Mouse (Mus musculus) gastrocnemius, adult 2 months (tissue): ENCODE data around the gene Gm49450. TPM values are rescaled to one million over a fixed set of nuclear protein-coding genes. Genes with fewer than 3 reads are reported as not detected.
A peak's percentile ranks its signal among the peaks of the same experiment; 100 is the strongest.
"Not testable (repeated sequence)": the region's sequence is repeated elsewhere in the genome, so short reads cannot be mapped to it uniquely, and the experiment has no call there.

Experiments
- DNase-seq: peaks from one replicate; pipeline ENCODE4 v3.0.0; 2022
- H3K27ac ChIP-seq: fragments of 200-600 bp; 2 replicates; pipeline ENCODE4 v1.8.1; 2022; ENCODE audit warnings: mild to moderate bottlenecking
- H3K4me3 ChIP-seq: fragments of 200-600 bp; 2 replicates; pipeline ENCODE4 v1.8.1; 2022; ENCODE audit warnings: mild to moderate bottlenecking, moderate library complexity
- CTCF ChIP-seq: fragments of 200-600 bp; IDR thresholded peaks from 2 replicates; pipeline ENCODE4 v1.8.1; 2022; ENCODE audit warnings: antibody characterized with exemption, mild to moderate bottlenecking, moderate library complexity
- intact Hi-C: fragments of 180-260 bp; cut with DNase I; formaldehyde crosslinking; loops from one replicate; pipeline ENCODE4 v1.15.1; 2025
- total RNA-seq, 2 experiments: library from RNA; stranded (reverse); gene quantifications; 2 replicates each; pipeline ENCODE4 v1.2.3; 2021

Gm49450 gene
- total RNA-seq, 2 experiments from 2014 or later = not detected

DNA sequence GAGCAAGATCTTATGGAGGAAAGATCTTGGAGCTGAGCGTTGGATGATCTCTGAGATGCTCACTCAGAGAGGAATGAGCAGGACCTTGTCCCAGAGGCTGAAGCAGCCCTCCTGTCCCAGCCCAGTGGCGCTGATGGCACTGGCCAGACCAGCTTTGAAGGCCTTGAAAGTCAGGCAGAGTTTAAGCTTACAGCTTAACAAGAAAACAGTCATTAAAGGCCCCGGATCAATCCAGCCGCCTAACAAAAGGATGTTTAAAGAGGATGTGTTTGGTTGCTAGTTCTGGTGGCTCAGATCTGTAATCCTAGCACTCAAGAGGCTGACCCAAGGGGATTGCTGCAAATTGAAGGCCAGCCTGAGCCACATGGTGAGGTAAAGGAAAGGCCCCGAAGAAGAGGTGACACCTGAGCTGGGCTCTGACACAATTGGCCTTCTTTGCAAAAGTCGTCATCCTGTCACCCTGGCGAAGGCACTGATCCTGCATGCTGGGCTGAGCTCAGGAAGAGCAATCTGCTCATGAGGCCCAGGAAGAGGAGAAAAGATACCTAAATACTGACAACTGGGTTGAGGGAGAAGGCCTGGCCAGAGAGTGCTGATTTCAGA, 26.8 kb upstream of the Gm49450 start:
- TF ChIP-seq CTCF = no peak
- no peak overlapping the region for H3K4me3 ChIP-seq
- no peak for DNase-seq
- no peak overlapping the region for H3K27ac ChIP-seq
- intact Hi-C loops = no loop called here

DNA sequence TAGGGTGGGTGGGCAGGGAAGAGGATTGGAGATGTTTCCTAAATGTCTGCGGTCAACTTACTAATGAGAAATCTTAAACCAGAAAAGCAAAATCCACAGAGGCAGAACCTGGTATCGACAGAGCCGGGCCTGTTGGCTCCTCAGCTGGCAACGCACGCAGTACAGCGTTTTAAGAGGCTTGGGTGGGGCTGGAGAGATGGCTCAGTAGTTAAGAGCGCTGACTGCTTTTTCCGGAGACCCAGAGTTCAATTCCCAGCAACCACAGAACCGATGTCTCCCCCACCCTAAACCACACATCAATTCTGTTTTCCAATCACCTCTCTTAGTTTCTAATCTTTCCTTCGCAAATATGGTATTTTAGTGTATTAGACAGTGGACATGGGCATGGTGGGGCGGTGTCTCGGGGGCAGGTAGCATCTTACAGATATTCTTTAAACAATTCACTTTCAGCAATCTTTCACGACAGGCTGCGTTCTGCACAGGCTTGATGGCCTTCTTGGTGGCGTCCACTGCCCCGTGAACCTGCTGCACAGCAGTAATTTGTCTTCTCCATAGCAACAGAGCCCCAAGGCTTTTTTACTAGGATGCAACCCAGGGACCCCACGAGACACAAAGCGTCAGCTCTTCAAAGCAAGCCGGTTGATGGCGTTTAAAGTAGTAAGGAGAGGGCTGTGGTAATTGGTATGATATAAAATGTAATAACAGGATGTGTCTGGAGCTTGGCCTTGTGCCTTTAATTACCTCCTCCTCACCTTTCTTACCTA, 25.2 kb upstream of the Gm49450 start:
- no peak for DNase-seq
- intact Hi-C loops = no loop called here
- Histone ChIP-seq H3K4me3 (peak overlapping the region; percentile 57), H3K27ac (peak overlapping the region; percentile 81)
- no peak for TF ChIP-seq CTCF

DNA sequence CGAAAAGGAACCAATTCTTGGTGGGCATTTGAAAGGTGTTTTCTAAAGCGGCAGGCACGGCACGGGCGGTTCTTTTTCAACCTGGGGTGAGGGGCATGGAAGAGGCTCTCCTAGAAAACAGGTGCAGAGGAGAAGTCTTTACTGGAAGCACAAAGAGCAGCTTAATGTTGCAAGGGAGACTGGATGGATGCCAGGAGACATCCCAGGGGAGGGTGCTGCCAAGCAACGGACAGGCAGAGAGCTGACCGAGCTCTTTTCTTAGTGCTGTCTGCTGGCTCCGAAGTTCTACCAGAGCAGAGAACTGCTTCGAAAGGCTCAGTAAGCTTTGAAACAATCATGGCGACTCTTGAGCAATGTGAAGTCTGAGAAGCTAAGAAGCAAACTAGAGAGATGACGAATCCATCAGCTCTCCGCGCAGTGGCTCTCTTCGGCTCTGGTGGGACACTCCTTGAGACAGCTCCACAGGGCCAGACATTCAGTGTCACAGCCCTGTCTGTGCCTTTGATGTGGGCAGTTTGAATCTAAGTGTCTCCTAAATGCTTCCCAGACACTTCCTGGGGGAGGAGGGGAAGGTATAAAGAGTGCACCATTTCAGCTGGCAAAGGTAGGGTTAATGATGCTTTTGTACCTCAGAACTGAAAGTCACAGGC, 24.5 kb upstream of the Gm49450 start:
- no peak for TF ChIP-seq CTCF
- peak; percentile 95 for DNase-seq
- peak overlapping the region; percentile 57 for H3K4me3 ChIP-seq
- intact Hi-C loops = no loop called here
- peak overlapping the region; percentile 81 for H3K27ac ChIP-seq

DNA sequence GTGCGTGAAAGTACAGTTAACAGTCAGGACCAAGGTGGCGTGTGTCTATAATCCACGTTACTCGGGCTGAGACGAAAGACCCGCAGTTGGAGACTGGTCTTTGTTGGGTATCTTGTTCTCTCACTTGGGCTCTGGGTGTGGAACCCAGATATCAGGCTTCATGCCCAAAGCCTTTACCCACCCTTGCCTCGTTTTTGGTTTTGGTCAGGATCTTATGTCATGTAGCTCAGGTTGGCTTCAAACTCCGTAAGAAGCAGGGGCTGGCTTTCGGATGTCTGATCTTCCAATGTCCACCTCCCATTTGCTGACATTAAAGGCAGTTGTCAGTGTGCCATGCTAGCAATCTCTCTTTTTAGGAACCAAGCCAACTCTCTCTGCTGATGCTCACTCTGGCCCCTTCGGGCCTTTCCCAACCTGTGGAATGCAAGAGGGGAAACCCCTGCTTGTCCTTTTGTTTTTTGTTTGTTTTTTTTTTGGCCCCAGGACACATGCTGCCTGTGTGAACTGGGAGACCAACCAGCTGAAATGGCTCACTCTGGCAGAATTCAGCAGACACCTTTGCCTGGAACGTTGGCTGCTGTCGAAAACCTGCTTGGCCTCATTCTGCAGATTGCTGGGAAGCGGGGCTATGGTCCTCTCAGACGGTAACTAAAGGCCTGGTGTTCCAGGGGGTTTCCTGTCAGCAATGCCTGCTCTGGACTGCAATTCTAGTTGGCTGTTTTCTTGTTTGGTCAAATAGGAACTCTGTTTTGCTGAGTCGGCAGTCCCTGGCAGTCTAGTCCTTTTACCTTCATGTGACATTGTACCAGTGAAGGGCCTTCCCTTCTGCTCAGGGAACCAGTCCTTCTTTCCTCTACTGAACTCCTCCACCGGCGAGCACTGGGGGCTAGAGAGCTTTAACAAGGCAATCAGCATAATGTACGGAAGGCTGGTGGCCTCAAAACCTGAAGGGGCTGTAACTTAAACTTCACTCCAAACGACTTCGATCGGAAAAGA, 23.7 kb upstream of the Gm49450 start:
- intact Hi-C loops = no loop called here
- H3K4me3 ChIP-seq = peak overlapping the region; percentile 57
- no peak for DNase-seq
- peak overlapping the region; percentile 81 for H3K27ac ChIP-seq
- TF ChIP-seq CTCF = no peak

DNA sequence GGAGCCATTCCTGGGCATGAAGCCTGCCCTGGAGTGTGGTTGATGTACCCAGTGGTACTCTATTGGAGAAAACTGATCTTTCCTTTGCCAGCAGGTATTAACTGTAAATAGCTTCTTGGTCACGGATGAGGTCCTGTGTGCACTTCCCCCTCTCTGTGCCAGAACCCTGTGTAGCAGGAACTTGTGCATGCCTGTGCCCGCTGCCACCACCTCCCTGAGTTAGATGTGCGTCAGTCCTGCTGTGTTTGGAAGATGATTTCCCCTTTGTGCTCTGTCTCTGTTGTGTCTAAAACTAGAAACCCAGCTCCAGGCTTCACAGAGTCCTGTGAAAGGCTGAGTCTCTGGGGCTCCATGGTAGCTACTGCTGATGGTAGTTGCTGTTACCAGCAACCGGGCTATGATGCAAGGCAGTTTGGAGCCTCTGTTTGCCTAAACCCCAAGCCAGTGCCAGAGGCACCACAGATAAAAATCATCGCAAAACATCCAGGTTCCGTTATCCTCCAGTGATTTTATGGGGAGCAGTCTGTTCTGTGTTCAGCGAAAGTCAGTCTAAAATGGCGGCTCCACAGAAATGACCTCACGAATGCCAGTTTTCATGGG, 19.8 kb upstream of the Gm49450 start:
- no peak for DNase-seq
- Histone ChIP-seq H3K27ac (no peak overlapping the region), H3K4me3 (no peak overlapping the region)
- no peak for TF ChIP-seq CTCF
- intact Hi-C loops = no loop called here

DNA sequence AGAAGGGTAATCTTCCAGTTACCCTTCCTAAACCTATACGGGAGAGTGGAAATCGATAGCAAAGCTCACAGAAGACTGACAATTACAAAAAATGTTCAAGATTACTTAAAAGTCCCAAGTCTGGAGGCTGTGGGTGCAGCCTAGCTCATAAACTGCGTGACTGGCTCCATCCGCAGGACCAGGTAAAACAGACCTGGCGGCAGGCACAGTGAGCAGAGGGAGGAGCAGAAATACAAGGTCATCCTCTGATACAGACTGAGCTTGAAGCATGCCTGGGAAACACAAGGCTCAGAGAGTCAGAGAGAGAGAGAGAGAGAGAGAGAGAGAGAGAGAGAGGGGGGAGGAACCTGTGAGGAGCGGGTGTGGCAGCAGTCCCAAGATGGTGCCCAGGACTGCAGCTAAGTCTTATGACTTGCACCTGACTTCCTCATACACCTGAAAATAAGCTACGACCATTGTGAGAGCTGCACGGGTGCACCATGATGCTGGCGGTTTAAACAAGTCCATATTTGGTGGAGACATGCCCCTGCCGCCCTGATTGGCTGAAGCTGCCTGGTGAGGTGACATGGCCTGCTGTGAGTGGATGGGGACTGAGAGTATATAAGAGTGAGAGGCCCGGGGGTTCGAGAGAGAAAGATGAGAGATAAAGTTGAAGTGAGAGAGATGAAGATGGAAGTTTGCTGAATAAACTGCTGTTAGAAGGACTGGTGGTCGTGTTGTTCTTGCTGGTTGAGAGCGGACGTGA, 18.4 kb upstream of the Gm49450 start:
- DNase-seq, intact Hi-C loops, H3K27ac ChIP-seq, H3K4me3 ChIP-seq: not testable (repeated sequence)

DNA sequence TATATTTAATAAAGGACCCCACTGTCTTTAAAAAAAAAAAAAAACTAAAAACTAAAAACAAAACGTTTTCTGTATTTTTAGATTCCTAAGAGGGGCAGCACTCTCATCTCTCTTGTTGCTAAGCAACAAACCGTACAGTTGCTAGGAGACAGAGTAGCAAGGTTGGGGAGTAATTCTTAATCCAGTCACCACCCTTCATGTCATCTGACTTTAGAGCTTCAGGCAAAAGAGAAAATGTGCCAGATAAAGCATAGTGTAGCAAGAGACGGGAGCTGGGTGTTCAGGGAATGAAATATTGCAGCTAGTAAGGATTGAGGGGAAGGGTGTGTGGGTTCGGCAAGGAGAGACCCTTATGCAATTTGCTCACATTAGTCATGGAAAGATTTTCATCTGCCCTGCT, 17.8 kb upstream of the Gm49450 start:
- no peak for DNase-seq
- intact Hi-C loops = no loop called here
- H3K4me3 ChIP-seq = no peak overlapping the region
- TF ChIP-seq CTCF = no peak
- no peak overlapping the region for H3K27ac ChIP-seq

DNA sequence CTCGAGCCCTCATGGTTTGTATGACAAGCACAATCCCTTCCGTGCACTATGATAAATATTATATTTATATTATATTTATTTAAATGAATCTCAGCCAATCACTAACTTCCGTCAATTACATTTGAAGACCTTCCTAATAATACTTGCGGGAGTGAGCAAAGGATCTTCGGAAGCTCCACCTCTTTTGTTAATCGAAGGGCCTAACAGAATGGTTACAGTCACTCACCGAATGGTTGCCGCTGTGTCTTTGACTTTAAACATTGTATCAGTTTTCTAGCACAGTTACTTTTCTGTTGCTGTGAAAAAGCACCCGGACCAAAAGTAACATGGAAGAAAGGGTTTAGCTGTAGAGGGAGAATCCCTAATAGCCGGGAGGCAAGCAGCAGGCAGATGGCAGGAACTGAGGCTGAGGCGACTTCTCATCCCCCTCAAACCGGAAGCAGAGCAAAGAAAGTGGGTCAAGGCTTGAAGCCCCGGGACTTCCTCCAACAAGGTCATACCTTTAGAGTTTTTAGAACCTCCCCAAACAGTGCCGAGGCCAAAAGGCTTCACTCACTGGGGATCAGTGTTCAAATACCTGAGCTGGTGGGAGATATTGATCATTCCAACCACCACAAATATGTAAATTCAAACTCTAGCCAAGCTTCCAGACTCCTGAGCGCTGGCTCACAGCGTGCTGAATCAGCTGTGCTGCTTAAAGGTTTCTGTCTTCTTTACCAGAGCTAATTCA, 16.2 kb upstream of the Gm49450 start:
- no peak for TF ChIP-seq CTCF
- DNase-seq = peak; percentile 47
- H3K27ac ChIP-seq = peak overlapping the region; percentile 48
- intact Hi-C loops = no loop called here
- peak overlapping the region; percentile 52 for H3K4me3 ChIP-seq

DNA sequence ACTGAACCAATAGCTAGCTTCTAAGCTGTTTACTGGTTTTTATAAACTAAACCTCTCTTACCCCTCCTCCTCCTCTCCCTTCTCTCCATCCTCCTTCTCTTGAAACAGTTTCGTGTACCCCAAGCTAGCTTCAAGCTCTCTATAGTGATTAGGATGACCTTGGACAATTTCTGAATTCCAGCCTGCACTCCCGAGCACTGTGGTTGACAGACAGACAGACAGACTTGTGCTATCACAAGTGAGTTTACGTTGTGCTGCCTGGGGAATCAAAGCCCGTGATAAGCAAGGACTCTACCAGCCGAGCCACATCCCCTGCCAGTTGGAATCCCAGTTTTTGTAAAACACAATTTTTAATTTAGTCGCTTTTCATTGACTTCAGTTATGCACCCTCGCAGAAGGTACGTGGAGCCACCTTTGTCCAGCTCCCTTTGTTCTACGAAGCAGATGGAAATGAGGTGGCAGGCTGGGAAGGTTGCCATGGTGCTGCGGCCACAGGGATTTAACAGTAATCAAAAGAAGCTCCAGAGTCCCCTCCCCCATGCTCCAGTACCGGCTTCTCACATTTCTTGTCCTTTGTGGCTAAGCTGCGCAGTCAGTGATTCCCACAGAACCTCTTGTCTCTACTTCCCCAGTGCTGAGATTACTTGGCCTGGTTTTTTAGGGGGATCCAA, 15.5 kb upstream of the Gm49450 start:
- intact Hi-C loops = no loop called here
- Histone ChIP-seq H3K27ac (peak overlapping the region; percentile 48), H3K4me3 (peak overlapping the region; percentile 52)
- DNase-seq = no peak
- TF ChIP-seq CTCF = no peak

DNA sequence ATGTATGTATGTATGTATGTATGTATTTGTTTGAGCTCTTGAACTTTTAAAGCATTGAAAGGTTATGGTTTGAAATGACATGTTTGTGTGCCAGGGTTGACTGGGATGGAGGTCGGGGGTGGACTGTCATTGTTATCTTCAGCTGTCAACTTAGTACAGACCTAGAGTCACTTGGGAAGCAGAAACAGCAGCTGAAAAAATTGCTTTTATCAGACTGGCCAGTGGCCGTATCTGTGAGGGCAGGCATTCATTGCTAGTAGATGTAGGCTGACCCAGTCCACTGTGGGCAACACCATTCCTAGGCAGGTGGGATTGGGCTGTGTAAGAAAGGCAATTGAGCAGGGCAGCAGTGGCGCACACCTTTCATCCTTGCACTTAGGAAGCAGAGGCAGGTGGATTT, 6.2 kb upstream of the Gm49450 start:
- H3K27ac ChIP-seq = no peak overlapping the region
- intact Hi-C loops = no loop called here
- no peak for TF ChIP-seq CTCF
- no peak for DNase-seq
- no peak overlapping the region for H3K4me3 ChIP-seq
